Mouse (Mus musculus) MEL (cell line): ENCODE measurements around the gene Sez6.

Experiments used
- ELF1 ChIP-seq: IDR thresholded peaks from 2 replicates; pipeline ENCODE4 v1.6.1; 2014; ENCODE audit warnings: low read depth, mild to moderate bottlenecking, inconsistent platforms, low read length, improper control_type of control experiment, moderate library complexity
- JUND ChIP-seq: IDR thresholded peaks from 2 replicates; pipeline ENCODE4 v1.6.1; 2011; ENCODE audit warnings: low read depth, mild to moderate bottlenecking, improper control_type of control experiment, low read length
- MAFK ChIP-seq: IDR thresholded peaks from 2 replicates; pipeline ENCODE4 v1.6.1; 2011; ENCODE audit warnings: low read depth, mild to moderate bottlenecking, low read length, improper control_type of control experiment, borderline replicate concordance
- ZMIZ1 ChIP-seq: IDR thresholded peaks from 2 replicates; pipeline ENCODE4 v1.6.1; 2012; ENCODE audit warnings: low read depth, mild to moderate bottlenecking, inconsistent platforms, low read length, improper control_type of control experiment, moderate library complexity

GRCm38 (mm10) chr11:77885246-77885575 lies 45.4 kb upstream of the Sez6 start:
- TF ChIP-seq ELF1 (no peak), JUND (no peak), MAFK (no peak), ZMIZ1 (no peak)
